Mouse (Mus musculus) granulocyte monocyte progenitor cell, adult 5-6 weeks (primary cell): ENCODE data around the gene Igf2bp1. TPM values are rescaled to one million over a fixed set of nuclear protein-coding genes. Genes with fewer than 3 reads are reported as not detected.
A peak's percentile ranks its signal among the peaks of the same experiment; 100 is the strongest.

Source experiments
- ATAC-seq: replicated peaks from 2 replicates; pipeline ENCODE4 v1.8.0; 2016; ENCODE audit warnings: mild to moderate bottlenecking, moderate TSS enrichment, inconsistent platforms; ENCODE audit not compliant: poor library complexity, severe bottlenecking
- total RNA-seq, 2 experiments: library from RNA; stranded (forward) in 1 of 2; stranded (reverse) in 1 of 2; fragments of 200-712, 200-1000 nt in 1 of 2; fragments of >200 nt in 1 of 2; fragmentation: Nextera tagmentation in 1 of 2; gene quantifications; 2 replicates each; pipeline ENCODE4 v1.2.3; 2014 to 2017

Igf2bp1 gene
- total RNA-seq (2014; fragmentation: Nextera tagmentation) (not detected in 2 replicates), total RNA-seq (2017) (under 0.01 TPM in 1 of 2 replicates, not detected in the other)

DNA sequence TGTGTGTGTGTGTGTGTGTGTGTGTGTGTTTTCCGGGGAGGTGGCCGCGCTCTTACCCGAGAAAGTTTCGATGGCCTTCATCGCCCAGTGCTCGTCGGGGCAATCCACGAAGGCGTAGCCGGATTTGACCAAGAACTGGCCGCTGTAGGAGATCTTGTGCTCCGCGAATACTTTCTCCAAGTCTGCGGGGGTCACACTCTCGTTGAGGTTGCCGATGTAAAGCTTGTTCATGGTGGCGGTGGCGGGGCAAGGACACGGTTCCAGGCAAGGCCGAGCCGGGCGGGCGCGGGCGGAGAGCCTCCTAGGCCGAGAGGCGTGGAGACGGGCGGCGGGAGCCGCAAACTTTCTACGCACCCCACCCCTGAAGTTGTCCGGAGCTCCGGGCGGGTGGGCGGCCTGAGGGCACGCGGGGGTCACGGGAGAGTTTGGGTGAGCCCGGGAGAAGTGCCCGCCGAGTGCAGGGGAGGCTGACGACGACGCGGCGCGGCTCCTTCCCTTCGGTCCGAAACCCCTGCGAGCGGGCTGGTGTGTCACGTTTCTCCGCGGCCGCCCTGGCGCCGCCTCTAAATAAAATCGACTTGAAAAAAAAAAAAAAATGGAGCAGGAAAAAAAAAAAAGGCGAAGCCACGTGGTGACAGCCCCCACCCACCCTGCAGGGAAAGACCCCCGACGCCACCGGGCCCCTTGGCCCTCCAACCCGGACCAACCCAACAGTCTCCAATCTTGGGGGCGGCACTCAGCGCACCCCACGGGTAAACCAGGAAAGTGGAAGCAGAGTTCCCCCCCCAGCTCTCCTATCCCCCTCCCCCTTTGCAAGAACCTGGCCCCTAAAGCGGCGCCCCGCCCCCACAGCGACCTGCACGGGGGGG, at the start of gene Igf2bp1:
Gene Igf2bp1, minus strand, starts transcription at position 538 of the 869 bp plus-strand sequence.
- no peak for ATAC-seq

DNA sequence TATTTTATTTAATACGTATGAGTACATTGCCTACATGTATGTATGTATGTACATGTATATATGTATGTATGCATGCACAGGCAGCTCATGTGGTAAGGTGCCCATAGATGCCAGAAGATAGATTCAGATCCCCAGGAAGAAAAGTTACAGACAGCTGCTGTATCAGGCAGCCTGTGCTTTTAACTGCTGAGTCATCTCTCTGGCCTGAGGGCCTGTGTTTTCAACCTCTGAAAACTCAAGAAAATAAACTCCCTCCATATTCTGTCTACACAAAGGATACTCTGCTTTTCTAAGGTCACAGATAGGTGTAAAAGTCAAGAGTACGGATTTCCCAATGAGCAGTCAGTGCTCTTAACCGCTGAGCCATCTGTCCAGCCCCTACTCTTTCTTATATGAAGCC, 45.1 kb upstream of the Igf2bp1 start:
- no peak for ATAC-seq

DNA sequence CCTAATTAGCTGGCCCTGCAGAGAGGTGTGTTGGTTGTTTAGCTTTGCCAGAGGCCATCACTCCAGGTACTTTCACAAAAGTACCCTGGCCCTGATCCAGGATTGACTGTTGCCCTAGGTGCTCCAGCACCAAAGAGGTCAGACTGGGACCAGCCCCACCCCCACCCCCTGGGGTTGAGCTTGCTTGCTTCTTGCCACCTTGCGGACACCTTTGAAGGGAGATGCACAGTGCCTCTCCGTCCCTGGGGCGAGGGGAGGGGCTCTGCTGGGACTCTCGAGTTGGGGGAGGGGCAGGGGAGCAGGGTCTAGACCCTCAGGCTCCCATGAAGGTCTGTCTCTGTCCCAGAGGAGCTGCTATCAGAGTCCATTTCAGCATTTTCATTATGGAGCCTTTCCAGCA, 44.2 kb upstream of the Igf2bp1 start:
- ATAC-seq, result no peak

DNA sequence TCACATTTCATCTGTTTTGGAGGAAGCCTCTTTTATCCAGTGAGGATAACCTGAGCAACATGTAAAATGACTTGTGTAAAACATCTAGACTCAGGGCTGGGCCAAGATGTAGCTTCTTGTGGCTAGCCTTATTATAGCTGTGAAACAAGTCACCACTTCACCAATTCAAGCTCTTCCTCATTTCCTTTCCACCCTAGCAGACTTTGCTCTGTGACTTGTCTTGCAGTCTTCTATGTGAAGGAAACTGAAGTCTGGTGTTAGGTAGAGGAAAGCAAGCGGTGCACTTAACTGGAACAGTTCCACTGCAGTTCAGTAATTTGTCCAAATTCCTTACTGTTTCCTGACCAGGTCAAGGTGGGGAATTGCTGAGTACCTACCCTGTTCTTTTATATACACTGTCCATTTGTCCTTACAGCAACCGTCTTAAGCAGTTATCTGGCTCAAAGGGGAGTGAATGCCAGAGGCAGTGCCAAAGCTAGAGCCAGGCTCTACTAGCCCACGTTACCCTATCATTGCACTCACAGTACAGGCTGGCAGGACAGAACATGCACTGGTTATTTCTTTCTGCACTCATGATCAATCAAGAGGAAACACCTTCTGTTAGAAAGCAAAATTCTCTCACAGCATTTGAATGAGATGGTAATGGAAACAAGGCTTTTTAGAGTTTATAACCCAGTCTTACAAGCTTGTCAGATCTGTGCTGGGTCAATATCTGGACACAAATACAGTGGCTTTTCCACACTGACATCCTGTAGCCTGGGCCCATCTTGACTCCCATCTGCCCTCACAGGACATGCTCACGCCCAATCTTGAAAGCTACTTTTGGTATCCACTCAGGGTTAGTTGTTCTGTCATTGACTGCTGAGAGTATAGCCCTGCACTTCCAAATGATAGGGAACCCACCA, 42.0 kb upstream of the Igf2bp1 start:
- no peak for ATAC-seq

DNA sequence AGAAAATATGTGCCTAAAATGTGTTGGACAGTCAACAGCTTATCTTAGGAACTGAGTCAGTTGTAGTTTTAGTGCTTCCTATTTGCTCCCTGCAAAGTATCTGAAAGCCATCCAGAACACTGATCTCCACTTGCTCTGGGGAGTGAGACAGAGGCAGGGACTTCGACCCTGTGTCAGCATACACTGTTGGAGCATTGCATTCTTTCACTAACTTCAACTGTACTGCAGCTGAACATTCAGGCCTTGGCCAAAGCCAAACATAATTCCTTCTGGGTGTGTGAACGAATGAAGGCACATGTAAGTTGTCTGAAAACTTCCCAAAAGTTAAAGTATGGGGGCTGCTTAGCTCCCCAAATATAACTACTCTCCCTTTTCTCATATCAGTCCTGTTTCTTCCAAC, 41.1 kb upstream of the Igf2bp1 start:
- no peak for ATAC-seq

DNA sequence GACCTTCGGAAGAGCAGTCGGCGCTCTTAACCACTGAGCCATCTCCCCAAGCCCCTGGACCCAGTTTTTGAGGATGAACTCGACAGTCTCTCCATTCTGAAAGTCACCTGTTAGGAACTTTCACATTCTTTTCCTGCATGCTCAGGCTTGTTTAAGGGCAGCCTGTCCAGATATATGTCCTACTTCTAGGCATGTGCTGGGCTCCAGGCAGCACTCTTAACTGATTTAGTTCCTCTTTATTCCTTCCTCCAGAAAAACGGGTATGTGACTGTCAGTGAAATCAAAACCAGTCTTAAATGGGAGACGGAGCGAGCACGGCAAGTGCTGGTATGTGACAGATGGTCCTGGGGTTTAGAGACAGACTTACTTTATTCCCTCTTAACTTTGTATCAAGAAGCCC, 40.3 kb upstream of the Igf2bp1 start:
- ATAC-seq, result no peak

DNA sequence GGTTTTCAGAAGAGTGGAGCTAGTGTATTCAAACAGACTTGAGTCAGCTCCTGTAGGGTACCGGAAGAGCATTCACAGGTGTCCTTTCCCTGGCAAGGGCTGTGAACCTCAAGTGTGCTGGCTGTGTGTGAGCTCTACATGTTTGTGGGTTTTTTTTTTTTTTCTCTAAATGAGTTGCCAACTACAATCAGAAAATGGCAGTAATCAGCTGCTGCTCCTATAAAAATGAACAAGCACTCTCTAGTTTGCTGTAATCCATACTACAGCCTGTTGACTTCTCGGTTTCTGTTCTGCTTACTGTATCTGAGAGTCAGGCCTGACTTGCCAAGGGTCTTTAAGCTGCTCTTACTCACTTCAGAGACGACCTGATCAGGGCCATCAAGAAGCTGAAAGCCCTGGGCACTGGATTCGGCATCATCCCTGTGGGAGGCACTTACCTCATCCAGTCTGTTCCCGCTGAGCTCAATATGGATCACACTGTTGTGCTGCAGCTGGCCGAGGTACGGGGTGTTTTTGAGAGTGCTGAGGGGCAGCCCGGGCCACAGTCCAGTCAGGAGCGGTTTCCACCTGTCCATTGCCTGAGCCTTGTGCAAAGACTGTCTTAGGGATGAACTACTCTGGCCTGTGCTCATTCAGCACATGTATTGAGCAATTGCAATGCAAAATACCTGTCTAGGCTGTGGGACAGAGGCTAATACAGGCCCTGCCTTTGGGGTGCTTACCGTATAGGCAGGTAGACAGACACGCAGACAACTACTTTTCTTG, 39.2 kb upstream of the Igf2bp1 start:
- no peak for ATAC-seq

DNA sequence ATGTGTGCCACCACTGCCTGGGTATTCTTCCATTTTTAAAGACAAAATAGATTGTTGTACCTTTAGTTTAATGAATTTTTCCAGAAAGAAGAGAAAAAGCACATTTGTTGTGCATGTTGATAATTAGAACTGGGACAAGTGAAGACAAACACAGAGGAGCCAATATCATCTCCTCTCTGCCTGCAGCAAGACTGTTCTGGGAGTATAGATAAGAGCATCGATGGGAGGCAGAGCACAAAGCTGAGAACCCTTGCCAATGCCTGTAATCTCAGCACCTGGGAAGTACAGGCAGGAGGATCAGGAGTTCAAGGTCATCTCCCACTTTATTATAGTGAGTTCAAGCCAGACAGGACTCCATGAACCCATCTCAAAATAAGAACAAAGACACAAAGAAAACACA, 32.8 kb upstream of the Igf2bp1 start:
- ATAC-seq, result no peak

DNA sequence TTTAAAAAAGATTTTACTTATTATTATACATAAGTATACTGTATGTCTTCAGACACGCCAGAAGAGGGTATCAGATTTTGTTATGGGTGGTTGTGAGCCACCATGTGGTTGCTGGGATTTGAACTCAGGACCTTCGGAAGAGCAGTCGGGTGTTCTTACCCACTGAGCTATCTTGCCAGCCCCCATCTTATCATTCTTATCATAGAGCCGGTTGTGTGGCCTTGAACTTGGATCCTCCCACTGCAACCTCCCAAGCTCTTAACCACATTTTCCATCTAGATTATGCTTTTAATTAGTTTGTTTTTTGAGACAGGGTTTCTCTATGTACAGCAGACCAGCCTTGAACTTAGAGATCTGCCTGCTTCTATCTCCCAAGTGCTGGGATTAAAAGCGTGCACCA, 31.8 kb upstream of the Igf2bp1 start:
- no peak for ATAC-seq

DNA sequence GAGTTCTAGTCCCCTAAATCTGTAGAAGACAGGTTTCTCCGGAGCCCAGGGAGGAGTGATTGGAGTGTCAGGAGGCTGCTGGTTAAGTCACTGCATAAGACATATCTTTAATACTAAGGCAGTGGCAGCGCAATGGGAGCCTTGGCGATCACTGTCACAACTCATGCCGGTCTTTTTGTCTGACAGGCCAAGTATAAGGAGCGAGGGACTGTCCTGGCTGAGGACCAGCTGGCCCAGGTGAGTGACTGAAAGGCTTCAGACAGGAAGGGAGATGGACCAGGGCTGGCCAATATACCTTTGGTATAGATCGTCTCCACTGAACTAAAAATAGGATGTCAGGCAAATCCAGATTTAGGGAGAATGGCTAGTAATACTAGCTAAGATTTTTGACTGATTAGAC, 29.4 kb upstream of the Igf2bp1 start:
- ATAC-seq, result no peak

DNA sequence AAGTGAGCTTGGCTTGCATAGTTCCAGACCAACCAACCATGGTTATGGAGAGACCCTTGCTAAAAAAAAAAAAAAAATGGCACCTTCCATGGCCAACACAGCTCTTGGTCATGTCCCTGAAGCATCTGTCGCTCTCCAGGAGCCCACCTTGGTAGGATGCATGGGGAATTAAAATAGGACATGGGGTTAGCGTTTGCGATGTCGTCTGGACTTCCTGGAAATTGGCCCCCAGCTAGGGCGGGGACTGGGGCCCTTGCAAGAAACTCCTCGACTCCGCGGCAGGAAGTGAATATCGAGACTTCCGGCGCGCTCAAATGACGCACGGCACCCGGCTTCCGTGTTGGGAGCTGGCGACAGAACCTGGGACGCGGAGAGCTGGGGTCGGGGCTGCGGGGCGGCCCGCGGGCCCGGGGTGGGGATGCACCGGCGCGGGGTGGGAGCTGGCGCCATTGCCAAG, 28.9 kb upstream of the Igf2bp1 start, which contains the start of gene Snf8:
Gene Snf8, plus strand, starts transcription at position 290 of the 457 bp plus-strand sequence.
- ATAC-seq, result peak; percentile 97

DNA sequence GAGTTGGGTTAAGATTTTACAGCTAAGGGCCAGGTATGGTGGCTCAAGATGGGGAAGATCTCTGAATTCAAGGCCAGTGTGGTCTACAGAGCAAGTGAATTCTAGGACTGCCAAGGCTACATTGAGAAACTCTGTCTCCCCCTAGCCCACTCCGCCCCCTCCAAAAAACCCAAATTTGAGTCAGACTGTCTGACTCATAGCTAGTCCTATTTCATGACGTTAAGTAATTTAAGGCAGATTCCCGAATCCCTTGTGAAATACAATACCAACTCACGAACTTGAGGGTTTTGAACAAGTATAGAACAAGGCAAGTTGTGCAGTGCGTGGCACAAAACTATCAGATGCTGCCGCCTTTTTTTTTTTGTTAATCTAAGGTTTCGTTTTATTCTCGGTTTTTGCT, 28.4 kb upstream of the Igf2bp1 start:
- 0 out of 2 replicates have a peak, but pooled peaks have one; percentile 22 for ATAC-seq

DNA sequence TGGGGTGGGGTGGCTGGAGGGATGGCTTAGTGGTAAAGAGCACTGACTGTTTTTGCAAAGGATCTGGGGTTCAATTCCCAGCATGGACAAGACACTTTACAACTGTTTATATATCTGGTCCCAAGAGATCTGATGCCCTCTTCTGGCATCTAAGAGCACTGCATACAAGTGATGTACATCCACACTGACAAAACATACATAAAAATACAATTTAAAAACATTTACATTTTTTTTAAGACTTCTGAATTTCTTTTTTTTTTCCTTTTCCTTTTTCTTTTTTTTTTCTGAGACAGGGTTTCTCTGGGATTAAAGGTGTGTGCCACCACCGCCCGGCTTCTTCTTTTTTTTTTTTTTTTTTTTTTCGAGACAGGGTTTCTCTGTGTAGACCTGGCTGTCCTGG, 27.5 kb upstream of the Igf2bp1 start:
- no peak for ATAC-seq

DNA sequence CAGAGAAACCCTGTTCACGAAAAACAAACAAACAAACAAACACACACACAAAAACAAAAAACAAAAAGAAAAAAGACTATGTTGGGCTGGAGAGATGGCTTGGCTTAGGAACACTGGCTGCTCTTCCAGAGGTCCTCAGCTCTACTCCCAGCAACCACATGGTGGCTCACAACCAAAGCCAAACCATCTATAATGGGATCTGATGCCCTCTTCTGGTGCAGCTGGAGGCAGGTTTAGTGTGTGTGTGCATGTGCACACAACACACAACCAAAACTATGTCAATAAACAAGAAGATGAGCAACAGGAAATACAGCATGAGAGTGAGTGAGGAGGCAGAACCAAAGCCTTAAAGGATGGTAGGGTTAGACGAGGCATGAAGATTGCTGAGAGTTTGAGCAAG, 26.0 kb upstream of the Igf2bp1 start:
- no peak for ATAC-seq

DNA sequence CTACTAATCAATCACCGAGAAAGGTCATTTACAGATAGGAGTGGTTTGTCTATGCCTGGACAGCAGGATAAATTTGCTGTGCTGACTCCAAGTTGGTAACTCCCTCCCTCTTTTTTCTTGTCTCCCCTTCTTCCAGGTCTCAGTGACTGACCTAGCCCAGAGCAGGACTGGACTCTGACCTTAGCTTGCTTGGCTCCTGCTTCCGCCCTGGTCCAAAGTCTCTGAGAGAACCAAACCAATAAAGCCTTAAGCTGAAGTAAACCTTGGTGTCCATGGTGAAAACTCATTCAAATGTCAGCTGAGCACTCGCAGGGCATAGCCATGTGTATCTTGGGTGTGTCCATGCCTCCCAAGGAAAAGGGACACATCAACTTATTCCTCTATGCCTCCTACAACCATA, 24.8 kb upstream of the Igf2bp1 start:
- ATAC-seq, result no peak

DNA sequence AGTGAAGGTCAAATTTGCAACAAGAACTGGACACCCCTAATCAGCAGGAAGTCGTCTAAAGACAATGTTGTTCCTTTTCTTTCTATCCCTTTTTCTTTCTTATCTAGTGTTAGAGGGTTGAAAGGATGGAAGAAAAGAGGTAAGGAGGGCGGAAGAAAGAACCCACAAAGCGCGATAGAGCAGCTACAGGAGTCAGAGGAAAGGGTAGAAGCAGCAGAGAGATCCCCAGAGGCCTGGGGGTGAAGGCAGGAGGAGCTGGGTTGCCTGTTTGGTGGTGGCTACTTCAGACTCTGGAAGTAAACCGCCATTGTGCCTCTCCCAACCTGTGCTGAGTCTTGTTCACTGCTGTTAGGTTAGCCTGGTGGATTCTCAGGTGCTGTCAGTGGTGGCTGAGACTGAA, 22.4 kb upstream of the Igf2bp1 start:
- ATAC-seq, result no peak

DNA sequence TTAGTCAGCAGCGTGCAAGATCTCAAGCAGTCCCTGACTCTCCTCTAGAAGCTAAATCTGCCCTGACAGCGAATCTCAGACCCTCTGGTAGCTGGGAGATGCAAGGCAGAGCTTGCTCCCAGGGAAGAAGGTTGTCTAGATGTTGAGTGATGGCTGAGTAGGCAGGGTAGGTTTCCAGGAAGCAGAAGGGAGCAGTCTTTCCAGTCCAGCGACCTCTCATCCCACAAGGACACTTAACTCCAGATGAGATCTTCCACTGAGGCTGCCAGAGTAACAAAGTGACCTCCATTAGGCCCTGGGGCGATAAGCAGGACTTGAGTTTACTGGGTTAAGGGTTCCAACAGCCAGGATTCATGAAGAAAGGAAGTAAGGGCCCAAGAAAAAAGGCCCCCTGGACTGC, 14.9 kb upstream of the Igf2bp1 start:
- ATAC-seq, result no peak

DNA sequence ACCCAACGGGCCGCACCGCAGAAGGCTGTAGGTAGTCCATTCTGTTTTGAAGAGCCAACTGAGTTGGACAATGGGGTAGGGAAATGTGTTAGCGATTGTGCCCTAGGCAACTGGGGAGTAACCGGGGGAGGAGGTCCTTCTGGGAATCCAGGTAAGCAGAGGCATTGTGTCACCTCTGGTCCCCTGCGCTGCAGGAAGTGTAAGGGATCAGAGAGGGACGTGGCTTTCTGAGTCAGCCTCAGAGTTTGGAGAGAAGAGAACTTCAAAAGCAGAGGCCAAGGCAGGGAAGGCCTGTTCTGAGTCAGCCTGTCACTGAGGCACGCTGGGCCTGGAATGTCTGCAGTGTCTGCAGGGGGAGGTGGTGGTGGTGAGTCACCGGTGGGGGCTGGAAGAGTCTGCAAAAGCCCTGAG, 12.2 kb upstream of the Igf2bp1 start:
- no peak for ATAC-seq

DNA sequence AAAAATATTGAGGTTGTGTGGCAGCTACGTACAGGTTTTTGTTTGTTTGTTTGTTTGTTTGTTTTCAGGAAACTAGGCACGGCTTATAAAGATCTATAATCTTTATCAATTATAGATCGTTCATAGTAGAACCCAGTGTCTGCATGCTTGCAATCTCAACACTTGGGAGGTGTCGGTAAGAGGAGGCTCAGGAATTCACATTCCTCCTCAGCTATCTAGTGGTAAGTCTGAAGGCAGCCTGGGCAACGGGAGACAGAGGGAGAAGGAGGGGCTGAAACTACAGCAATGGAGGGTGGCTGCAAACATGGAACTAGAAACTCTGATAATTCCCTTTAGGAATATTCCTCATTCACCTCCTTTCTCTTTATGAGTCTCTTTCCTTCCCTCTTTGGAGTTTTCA, 9.7 kb upstream of the Igf2bp1 start:
- ATAC-seq, result no peak

DNA sequence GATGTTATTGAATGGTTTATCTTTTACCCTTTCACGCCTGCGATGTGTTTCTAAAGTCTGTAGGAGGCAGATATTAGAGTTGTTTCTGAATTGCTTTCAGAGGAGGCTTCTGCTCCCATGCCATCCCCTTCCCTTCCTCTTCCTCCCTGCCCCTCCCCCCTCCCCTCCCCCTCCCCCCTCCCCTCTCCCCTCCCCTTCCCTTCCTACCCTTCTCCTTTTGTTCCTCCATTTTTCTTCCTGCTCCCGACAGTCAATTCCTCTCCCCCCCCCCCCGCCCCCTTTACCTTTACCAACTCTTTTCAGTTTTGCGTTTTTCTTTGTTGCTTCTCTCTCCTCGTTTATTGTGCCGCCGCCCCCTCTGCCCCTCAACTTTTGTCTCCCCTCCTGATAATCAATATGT, 6.2 kb upstream of the Igf2bp1 start:
- no peak for ATAC-seq
